Mouse (Mus musculus): ENCODE data around the gene Sln.

Sln gene

DNA sequence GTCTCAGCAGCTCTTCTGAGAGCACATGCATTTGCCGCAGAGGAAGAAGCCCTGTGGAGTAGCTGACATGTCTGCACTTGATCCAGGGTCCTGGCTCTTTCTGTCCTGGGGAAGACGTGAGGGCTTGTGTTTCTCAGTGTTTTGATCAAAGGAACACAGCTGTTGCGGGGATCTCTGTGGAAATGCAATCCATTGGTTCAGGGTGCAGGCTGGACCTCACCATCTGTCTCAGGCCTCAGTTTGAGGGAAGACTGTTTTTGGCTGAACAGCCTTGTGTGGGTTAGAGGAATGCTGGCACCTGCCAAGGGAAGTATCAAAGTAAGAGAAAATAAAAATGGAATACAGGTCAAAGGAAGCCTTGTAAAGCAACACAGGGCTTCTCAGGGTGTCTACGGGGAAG is 14.0 kb upstream of the Sln start:
- Histone ChIP-seq H3K9me3 (ENCODE audit: low read length) (no peaks in the 10 kb centered on the region), H3K4me3 (replicated peaks; ENCODE audit: low read length) (no peak overlapping the region), H3K27me3 (ENCODE audit: insufficient read depth, low read length) (no peaks in the 10 kb centered on the region), H3K4me1 (replicated peaks; ENCODE audit: low read depth, low read length) (no peaks in the 10 kb centered on the region), H3K36me3 (ENCODE audit: insufficient read depth, low read length) (no peaks in the 10 kb centered on the region)
- TF ChIP-seq POU5F1 (IDR thresholded peaks at IDR 0.05; ENCODE audit: borderline replicate concordance, low read length) (no peak), CTCF (conservative IDR thresholded peaks at IDR 0.05; ENCODE audit: low read length) (no peak), NANOG (IDR thresholded peaks at IDR 0.05; ENCODE audit: borderline replicate concordance, low read length) (no peak)

DNA sequence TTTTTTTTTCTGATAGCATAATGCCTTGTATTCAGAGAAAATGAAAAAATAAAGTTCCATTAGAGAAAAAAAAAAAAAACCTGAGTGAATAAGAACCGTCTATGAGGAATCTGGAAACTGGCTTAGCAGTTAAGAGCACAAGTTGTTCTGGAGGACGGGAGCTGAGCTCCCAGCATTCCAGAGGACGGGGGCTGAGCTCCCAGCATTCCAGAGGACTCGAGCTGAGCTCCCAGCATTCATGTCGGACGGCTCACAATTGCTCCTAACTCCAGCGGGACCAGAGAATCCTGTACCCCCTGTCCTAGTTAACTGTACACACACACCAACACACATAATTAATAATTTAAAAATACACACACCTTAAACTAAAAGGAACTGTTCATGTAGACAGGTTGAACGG is 11.1 kb upstream of the Sln start:
- TF ChIP-seq NANOG (IDR thresholded peaks at IDR 0.05; ENCODE audit: borderline replicate concordance, low read length) (no peak), CTCF (conservative IDR thresholded peaks at IDR 0.05; ENCODE audit: low read length) (no peak), POU5F1 (IDR thresholded peaks at IDR 0.05; ENCODE audit: borderline replicate concordance, low read length) (no peak)
- no peaks in the 10 kb centered on the region for H3K4me1 ChIP-seq (replicated peaks; ENCODE audit: low read depth, low read length)
- no peaks in the 10 kb centered on the region for H3K9me3 ChIP-seq (ENCODE audit: low read length)
- H3K4me3 ChIP-seq (replicated peaks; ENCODE audit: low read length), result no peak overlapping the region
- no peaks in the 10 kb centered on the region for H3K27me3 ChIP-seq (ENCODE audit: insufficient read depth, low read length)
- H3K36me3 ChIP-seq (ENCODE audit: insufficient read depth, low read length), result no peaks in the 10 kb centered on the region

DNA sequence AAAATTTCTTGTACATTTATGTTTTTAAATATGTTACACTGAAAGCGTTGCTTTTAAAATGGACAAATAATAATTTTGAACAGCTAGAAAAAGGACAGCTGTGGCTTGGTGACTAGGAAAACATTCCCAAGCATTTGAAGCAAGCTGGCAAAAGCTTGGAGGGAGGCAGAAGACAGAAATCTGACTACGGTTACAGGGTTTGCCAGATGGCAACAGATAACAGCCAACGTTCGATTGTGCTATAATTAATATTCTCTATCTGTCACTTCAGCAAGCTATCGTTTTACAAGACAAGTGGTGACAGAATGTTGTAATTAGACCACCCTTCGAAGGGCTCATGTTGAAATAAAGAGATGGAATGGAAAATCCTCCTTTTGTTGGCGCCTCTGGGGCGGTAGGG is 1.4 kb upstream of the Sln start:
- no peaks in the 10 kb centered on the region for H3K36me3 ChIP-seq (ENCODE audit: insufficient read depth, low read length)
- no peaks in the 10 kb centered on the region for H3K9me3 ChIP-seq (ENCODE audit: low read length)
- TF ChIP-seq CTCF (conservative IDR thresholded peaks at IDR 0.05; ENCODE audit: low read length), result no peak
- no peak for TF ChIP-seq POU5F1 (IDR thresholded peaks at IDR 0.05; ENCODE audit: borderline replicate concordance, low read length)
- TF ChIP-seq NANOG (IDR thresholded peaks at IDR 0.05; ENCODE audit: borderline replicate concordance, low read length), result no peak
- no peak overlapping the region for H3K4me3 ChIP-seq (replicated peaks; ENCODE audit: low read length)
- H3K27me3 ChIP-seq (ENCODE audit: insufficient read depth, low read length), result no peaks in the 10 kb centered on the region
- H3K4me1 ChIP-seq (replicated peaks; ENCODE audit: low read depth, low read length), result no peaks in the 10 kb centered on the region

DNA sequence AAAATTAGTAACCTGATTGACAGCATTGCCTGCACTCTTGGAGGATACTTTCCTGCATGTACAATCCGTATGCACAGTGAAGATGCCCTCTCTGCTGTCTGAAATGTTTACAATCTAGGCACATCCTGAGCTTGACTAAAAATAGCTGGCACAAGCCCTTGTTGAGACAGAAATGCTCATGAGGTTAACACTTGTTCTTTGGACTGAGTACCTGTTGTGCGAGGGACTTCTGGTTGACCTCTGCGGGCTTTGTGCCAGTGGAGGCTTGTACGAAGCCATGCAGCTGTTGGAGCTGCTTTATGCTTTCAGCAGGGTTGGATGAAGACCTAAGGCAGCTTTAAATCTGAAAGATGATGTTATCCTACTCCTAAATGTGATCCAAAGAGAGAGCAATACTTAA is 2.2 kb downstream of the Sln start:
- no peaks in the 10 kb centered on the region for H3K36me3 ChIP-seq (ENCODE audit: insufficient read depth, low read length)
- no peaks in the 10 kb centered on the region for H3K27me3 ChIP-seq (ENCODE audit: insufficient read depth, low read length)
- no peaks in the 10 kb centered on the region for H3K4me1 ChIP-seq (replicated peaks; ENCODE audit: low read depth, low read length)
- no peaks in the 10 kb centered on the region for H3K9me3 ChIP-seq (ENCODE audit: low read length)
- no peak overlapping the region for H3K4me3 ChIP-seq (replicated peaks; ENCODE audit: low read length)
- TF ChIP-seq CTCF (conservative IDR thresholded peaks at IDR 0.05; ENCODE audit: low read length) (no peak), POU5F1 (IDR thresholded peaks at IDR 0.05; ENCODE audit: borderline replicate concordance, low read length) (no peak), NANOG (IDR thresholded peaks at IDR 0.05; ENCODE audit: borderline replicate concordance, low read length) (no peak)

DNA sequence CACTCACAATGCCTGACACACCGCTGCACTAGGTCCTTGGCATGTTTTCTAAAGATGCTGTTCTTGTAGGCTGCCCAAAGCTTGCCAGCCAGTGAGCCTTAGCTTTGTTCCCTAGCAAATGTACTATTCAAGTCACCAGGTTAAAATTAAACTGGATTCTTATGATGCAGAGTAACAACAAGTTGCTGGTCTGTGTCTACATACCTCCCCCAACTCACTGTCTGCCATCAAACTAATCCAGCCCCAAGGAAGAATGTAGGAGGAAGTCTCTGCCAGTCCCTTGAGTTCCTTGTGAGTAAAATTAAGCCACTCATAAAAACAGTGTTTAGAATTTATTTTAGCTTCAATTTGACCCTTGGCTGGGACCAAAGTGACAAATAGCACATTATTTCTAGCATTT is 3.7 kb downstream of the Sln start:
- H3K4me1 ChIP-seq (replicated peaks; ENCODE audit: low read depth, low read length), result no peaks in the 10 kb centered on the region
- TF ChIP-seq POU5F1 (IDR thresholded peaks at IDR 0.05; ENCODE audit: borderline replicate concordance, low read length) (no peak), CTCF (conservative IDR thresholded peaks at IDR 0.05; ENCODE audit: low read length) (no peak), NANOG (IDR thresholded peaks at IDR 0.05; ENCODE audit: borderline replicate concordance, low read length) (no peak)
- no peaks in the 10 kb centered on the region for H3K36me3 ChIP-seq (ENCODE audit: insufficient read depth, low read length)
- H3K4me3 ChIP-seq (replicated peaks; ENCODE audit: low read length), result no peak overlapping the region
- no peaks in the 10 kb centered on the region for H3K9me3 ChIP-seq (ENCODE audit: low read length)
- H3K27me3 ChIP-seq (ENCODE audit: insufficient read depth, low read length), result no peaks in the 10 kb centered on the region

DNA sequence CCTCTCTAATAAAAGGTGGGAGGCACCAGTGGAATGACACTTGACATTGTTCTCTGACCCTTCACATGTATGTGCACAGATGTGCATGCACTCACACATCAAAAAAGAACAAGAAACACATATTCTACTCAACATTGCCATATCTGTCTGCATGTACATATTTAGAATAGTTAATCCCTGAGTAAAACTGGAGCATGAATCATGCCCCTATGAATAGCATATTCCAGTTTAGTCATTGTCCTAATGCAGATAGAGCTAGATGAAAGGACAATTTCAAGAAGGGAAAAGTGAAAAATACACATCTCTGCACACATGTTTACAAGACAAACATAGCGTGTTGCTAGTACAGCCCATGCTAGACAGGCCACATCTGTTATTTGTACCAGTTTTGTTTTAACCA is 4.6 kb downstream of the Sln start:
- TF ChIP-seq CTCF (conservative IDR thresholded peaks at IDR 0.05; ENCODE audit: low read length) (no peak), POU5F1 (IDR thresholded peaks at IDR 0.05; ENCODE audit: borderline replicate concordance, low read length) (no peak), NANOG (IDR thresholded peaks at IDR 0.05; ENCODE audit: borderline replicate concordance, low read length) (no peak)
- Histone ChIP-seq H3K36me3 (ENCODE audit: insufficient read depth, low read length) (no peaks in the 10 kb centered on the region), H3K4me1 (replicated peaks; ENCODE audit: low read depth, low read length) (no peaks in the 10 kb centered on the region)

DNA sequence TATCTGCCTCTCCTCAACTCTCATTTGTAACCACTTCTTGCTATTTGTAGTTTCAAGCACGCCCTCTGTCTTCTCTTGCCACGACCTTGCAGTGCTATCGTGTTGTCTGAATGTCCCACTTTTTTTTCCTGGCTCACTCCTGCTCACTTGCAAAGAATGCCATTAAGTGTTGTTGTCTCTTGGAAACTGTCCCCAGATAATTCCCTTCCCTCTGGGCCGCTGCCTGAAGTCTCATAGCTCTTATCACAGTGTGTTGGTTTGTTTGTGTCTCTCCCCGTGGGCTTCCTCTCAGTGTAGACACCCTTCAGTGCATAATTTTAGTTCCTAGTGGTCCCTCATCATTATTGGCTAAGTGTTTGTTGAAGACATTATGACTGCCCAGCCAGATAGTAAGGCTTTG is 7.9 kb downstream of the Sln start:
- H3K4me3 ChIP-seq (replicated peaks; ENCODE audit: low read length), result no peak overlapping the region
- TF ChIP-seq POU5F1 (IDR thresholded peaks at IDR 0.05; ENCODE audit: borderline replicate concordance, low read length) (no peak), CTCF (conservative IDR thresholded peaks at IDR 0.05; ENCODE audit: low read length) (no peak), NANOG (IDR thresholded peaks at IDR 0.05; ENCODE audit: borderline replicate concordance, low read length) (no peak)
- H3K9me3 ChIP-seq (ENCODE audit: low read length), result no peaks in the 10 kb centered on the region
- H3K4me1 ChIP-seq (replicated peaks; ENCODE audit: low read depth, low read length), result no peaks in the 10 kb centered on the region
- no peaks in the 10 kb centered on the region for H3K36me3 ChIP-seq (ENCODE audit: insufficient read depth, low read length)
- no peaks in the 10 kb centered on the region for H3K27me3 ChIP-seq (ENCODE audit: insufficient read depth, low read length)

More for the DNA sequence above, 4.6 kb downstream of the Sln start:
- Histone ChIP-seq H3K27me3 (ENCODE audit: insufficient read depth, low read length) (no peaks in the 10 kb centered on the region), H3K9me3 (ENCODE audit: low read length) (no peaks in the 10 kb centered on the region), H3K4me3 (replicated peaks; ENCODE audit: low read length) (no peak overlapping the region)

DNA sequence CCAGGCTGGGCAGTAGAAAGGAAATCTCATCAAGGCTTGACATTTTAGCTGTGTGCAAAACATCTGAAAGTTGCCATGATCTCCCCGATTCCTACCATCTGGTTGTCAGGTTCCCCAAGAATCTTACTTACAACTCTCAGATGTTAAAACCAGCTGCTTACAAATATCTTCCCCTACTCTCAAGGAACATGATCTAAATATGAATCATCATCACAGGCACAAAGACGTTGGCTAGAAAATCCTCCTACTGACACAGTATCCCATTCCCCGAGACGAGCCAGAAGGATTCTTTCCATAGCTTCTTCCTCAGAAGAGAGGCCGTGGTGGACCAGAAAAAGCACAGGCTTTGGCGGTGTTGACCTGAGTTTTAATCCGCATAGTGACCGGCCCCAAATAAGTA is 23.3 kb downstream of the Sln start:
- peaks cover 3% of the 10 kb centered on the region; the same call in 1 of the 2 replicates for H3K9me3 ChIP-seq (ENCODE audit: low read length)
- TF ChIP-seq NANOG (IDR thresholded peaks at IDR 0.05; ENCODE audit: borderline replicate concordance, low read length) (no peak), CTCF (conservative IDR thresholded peaks at IDR 0.05; ENCODE audit: low read length) (no peak), POU5F1 (IDR thresholded peaks at IDR 0.05; ENCODE audit: borderline replicate concordance, low read length) (no peak)
- H3K36me3 ChIP-seq (ENCODE audit: insufficient read depth, low read length), result no peaks in the 10 kb centered on the region
- H3K27me3 ChIP-seq (ENCODE audit: insufficient read depth, low read length), result no peaks in the 10 kb centered on the region
- H3K4me1 ChIP-seq (replicated peaks; ENCODE audit: low read depth, low read length), result 0 out of 2 replicates have a peak, but pooled peaks cover 2% of the 10 kb centered on the region
- H3K4me3 ChIP-seq (replicated peaks; ENCODE audit: low read length), result no peak overlapping the region

DNA sequence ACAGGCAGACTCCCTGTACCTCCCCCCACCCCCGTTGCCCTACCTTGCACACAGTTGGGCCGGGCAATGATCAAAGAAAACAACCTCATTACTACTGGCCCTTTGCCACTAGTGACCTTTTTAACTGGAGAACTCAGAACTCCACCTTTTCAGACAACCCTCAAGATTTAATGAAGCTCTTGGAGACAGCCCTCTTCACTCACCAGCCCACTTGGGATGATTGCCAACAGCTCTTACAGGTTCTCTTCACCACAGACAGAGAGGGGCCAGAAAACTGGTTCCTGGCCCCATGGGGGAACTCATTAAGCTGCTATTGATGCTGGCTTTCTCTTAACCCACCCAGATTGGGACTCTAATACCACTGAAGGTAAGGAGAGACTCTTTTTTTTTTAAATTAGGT is 27.5 kb downstream of the Sln start:
- H3K4me3 ChIP-seq (replicated peaks; ENCODE audit: low read length), result no peak overlapping the region
- no peaks in the 10 kb centered on the region for H3K27me3 ChIP-seq (ENCODE audit: insufficient read depth, low read length)
- peaks cover 26% of the 10 kb centered on the region for H3K9me3 ChIP-seq (ENCODE audit: low read length)
- TF ChIP-seq POU5F1 (IDR thresholded peaks at IDR 0.05; ENCODE audit: borderline replicate concordance, low read length), result no peak
- no peak for TF ChIP-seq CTCF (conservative IDR thresholded peaks at IDR 0.05; ENCODE audit: low read length)
- no peak for TF ChIP-seq NANOG (IDR thresholded peaks at IDR 0.05; ENCODE audit: borderline replicate concordance, low read length)
- 0 out of 2 replicates have a peak, but pooled peaks cover 2% of the 10 kb centered on the region for H3K4me1 ChIP-seq (replicated peaks; ENCODE audit: low read depth, low read length)
- H3K36me3 ChIP-seq (ENCODE audit: insufficient read depth, low read length), result no peaks in the 10 kb centered on the region
